Comparison of ENCODE assay signal across 26 mouse cellular contexts in the genomic region with DNA sequence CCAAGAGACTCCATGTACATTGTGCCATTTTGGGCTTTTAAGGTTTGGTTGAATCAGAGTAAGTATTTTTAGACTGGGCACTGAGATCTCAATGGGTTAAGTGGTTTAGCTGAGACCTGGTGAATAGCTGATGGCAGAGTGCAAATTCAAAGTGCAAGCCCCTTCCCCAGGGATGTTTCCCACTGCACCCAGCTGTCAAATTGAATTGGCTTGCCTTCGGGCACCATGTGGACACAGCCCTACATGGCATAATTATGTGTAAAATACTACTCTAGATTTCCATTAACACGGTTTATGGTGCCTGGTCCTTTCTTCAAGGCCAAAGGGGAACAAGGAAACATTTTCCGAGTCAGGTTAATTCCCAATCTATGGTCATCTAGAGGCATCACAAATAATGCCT. TPM values are rescaled to one million over a fixed set of nuclear protein-coding genes. Genes with fewer than 3 reads are reported as not detected.
A peak's percentile ranks its signal among the peaks of the same experiment; 100 is the strongest.
DNase-seq lines count a peak whose midpoint lies in the region; ATAC-seq and TF ChIP-seq lines count a peak whose summit lies in the region.
"Had no signal": no experiment of that assay in that cellular context is flagged by ENCODE, and none has a peak within 500 bp of the region (broad histone marks: within the 10 kb centered on the region; RNA-seq: fewer than 3 reads in every experiment).

No protein-coding gene starts in this region.

- H3K9me3 ChIP-seq in forebrain, embryonic 12.5 days, result no peaks in the 10 kb centered on the region
- no peaks in the 10 kb centered on the region for H3K9me3 ChIP-seq in forebrain, embryonic 16.5 days (ENCODE audit: control insufficient read depth, low read length)
- no peaks in the 10 kb centered on the region for H3K9me3 ChIP-seq in hindbrain, embryonic 16.5 days (ENCODE audit: control insufficient read depth, low read length)
- no peaks in the 10 kb centered on the region for H3K9me3 ChIP-seq in midbrain, embryonic 16.5 days (replicated peaks; ENCODE audit: control insufficient read depth, low read length, poor library complexity, severe bottlenecking)
- H3K9me3 ChIP-seq: embryonic facial prominence, embryonic 13.5 days; heart, embryonic 13.5 days; limb, embryonic 12.5 days; liver, embryonic 12.5 days; stomach, embryonic 15.5 days had no signal

- no peak overlapping the region for H3K27ac ChIP-seq in forebrain, embryonic 12.5 days
- H3K27ac ChIP-seq in forebrain, embryonic 16.5 days (ENCODE audit: low read length), result no peak overlapping the region
- no peak overlapping the region for H3K27ac ChIP-seq in hindbrain, embryonic 16.5 days (ENCODE audit: low read depth, low read length)
- H3K27ac ChIP-seq in midbrain, embryonic 16.5 days (ENCODE audit: low read length), result no peak overlapping the region
- H3K27ac ChIP-seq: embryonic facial prominence, embryonic 13.5 days; gastrocnemius, adult 2 months; heart, embryonic 13.5 days; left cerebral cortex, adult 2 months; limb, embryonic 12.5 days; liver, embryonic 12.5 days; stomach, embryonic 15.5 days had no signal

- no peak overlapping the region for H3K9ac ChIP-seq in forebrain, embryonic 12.5 days
- H3K9ac ChIP-seq in forebrain, embryonic 16.5 days (replicated peaks; ENCODE audit: low read depth, low read length), result no peak overlapping the region
- no peak overlapping the region for H3K9ac ChIP-seq in hindbrain, embryonic 16.5 days (ENCODE audit: low read depth, low read length)
- no peak overlapping the region for H3K9ac ChIP-seq in midbrain, embryonic 16.5 days (ENCODE audit: low read depth, low read length)
- H3K9ac ChIP-seq: embryonic facial prominence, embryonic 13.5 days; heart, embryonic 13.5 days; limb, embryonic 12.5 days; liver, embryonic 12.5 days; stomach, embryonic 15.5 days had no signal

- peak; percentile 31; the same call in 1 of the 2 replicates for ATAC-seq in forebrain, embryonic 12.5 days (ENCODE audit: low FRiP score)
- no peak for ATAC-seq in forebrain, embryonic 16.5 days
- ATAC-seq in hindbrain, embryonic 16.5 days, result 0 out of 2 replicates have a peak, but pooled peaks have one; percentile 22
- 0 out of 2 replicates have a peak, but pooled peaks have one; percentile 43 for ATAC-seq in midbrain, embryonic 16.5 days
- ATAC-seq: inflammation-experienced regulatory T-cells, adult 6 months; liver, embryonic 12.5 days had no signal

- H3K36me3 ChIP-seq in forebrain, embryonic 12.5 days (replicated peaks), result no peaks in the 10 kb centered on the region
- H3K36me3 ChIP-seq in forebrain, embryonic 16.5 days (ENCODE audit: control insufficient read depth, insufficient read depth), result no peaks in the 10 kb centered on the region
- no peaks in the 10 kb centered on the region for H3K36me3 ChIP-seq in hindbrain, embryonic 16.5 days (ENCODE audit: control insufficient read depth, insufficient read depth, low read length)
- no peaks in the 10 kb centered on the region for H3K36me3 ChIP-seq in midbrain, embryonic 16.5 days (ENCODE audit: control insufficient read depth, insufficient read depth, low read length)
- H3K36me3 ChIP-seq: embryonic facial prominence, embryonic 13.5 days; heart, embryonic 13.5 days; limb, embryonic 12.5 days; liver, embryonic 12.5 days; stomach, embryonic 15.5 days had no signal

- DNase-seq in brain, embryonic 14.5 days (ENCODE audit: low read depth), result peak; percentile 63
- DNase-seq in adrenal gland, postnatal 36 days, result no peak
- no peak for DNase-seq in right cerebral cortex, postnatal 10 days (ENCODE audit: low spot score in 2 of 2)
- DNase-seq: adrenal gland, postnatal 25 days; cerebellum, adult 2 months; gastrocnemius, adult 2 months; kidney, adult 2 months; kidney, postnatal 25 days; lung, adult 2 months; thymus, adult 18-20 months had no signal

- WGBS in forebrain, embryonic 12.5 days, result 79% methylated on average over 3 of the region's 3 CpGs
- 73% methylated on average over 3 of the region's 3 CpGs for WGBS in forebrain, embryonic 16.5 days
- WGBS in hindbrain, embryonic 16.5 days, result 25% methylated on average over 3 of the region's 3 CpGs
- 22% methylated on average over 3 of the region's 3 CpGs for WGBS in midbrain, embryonic 16.5 days

- no peak overlapping the region for H3K4me2 ChIP-seq in forebrain, embryonic 12.5 days
- H3K4me2 ChIP-seq in forebrain, embryonic 16.5 days (ENCODE audit: low read length), result no peak overlapping the region
- H3K4me2 ChIP-seq in hindbrain, embryonic 16.5 days (ENCODE audit: low read length), result no peak overlapping the region
- H3K4me2 ChIP-seq in midbrain, embryonic 16.5 days (ENCODE audit: low read length), result no peak overlapping the region
- H3K4me2 ChIP-seq: embryonic facial prominence, embryonic 13.5 days; heart, embryonic 13.5 days; limb, embryonic 12.5 days; liver, embryonic 12.5 days; stomach, embryonic 15.5 days had no signal

- no peak for TF ChIP-seq POLR2A in brain, embryonic 14.5 days (IDR thresholded peaks at IDR 0.05; ENCODE audit: borderline replicate concordance, extremely low read depth, insufficient read depth, insufficient read length, poor library complexity, severe bottlenecking)

- H3K27me3 ChIP-seq in forebrain, embryonic 12.5 days, result no peaks in the 10 kb centered on the region
- no peaks in the 10 kb centered on the region for H3K27me3 ChIP-seq in forebrain, embryonic 16.5 days (replicated peaks; ENCODE audit: control insufficient read depth, insufficient read depth, low read length)
- H3K27me3 ChIP-seq in hindbrain, embryonic 16.5 days (replicated peaks; ENCODE audit: control insufficient read depth, insufficient read depth, low read length), result no peaks in the 10 kb centered on the region
- H3K27me3 ChIP-seq in midbrain, embryonic 16.5 days (ENCODE audit: control insufficient read depth, insufficient read depth, low read depth, low read length), result no peaks in the 10 kb centered on the region
- H3K27me3 ChIP-seq: embryonic facial prominence, embryonic 13.5 days; heart, embryonic 13.5 days; limb, embryonic 12.5 days; liver, embryonic 12.5 days; stomach, embryonic 15.5 days had no signal

- TF ChIP-seq CTCF in brain, embryonic 14.5 days (IDR thresholded peaks at IDR 0.05; ENCODE audit: borderline replicate concordance, extremely low read depth, insufficient read depth, insufficient read length), result no peak

- no peak overlapping the region for H3K4me3 ChIP-seq in forebrain, embryonic 12.5 days (replicated peaks)
- no peak overlapping the region for H3K4me3 ChIP-seq in forebrain, embryonic 16.5 days (replicated peaks; ENCODE audit: low read length)
- no peak overlapping the region for H3K4me3 ChIP-seq in hindbrain, embryonic 16.5 days (ENCODE audit: low read length)
- H3K4me3 ChIP-seq in midbrain, embryonic 16.5 days (ENCODE audit: low read depth, low read length), result no peak overlapping the region
- H3K4me3 ChIP-seq: embryonic facial prominence, embryonic 13.5 days; gastrocnemius, adult 2 months; heart, embryonic 13.5 days; left cerebral cortex, adult 2 months; limb, embryonic 12.5 days; liver, embryonic 12.5 days; stomach, embryonic 15.5 days had no signal

- no peaks in the 10 kb centered on the region for H3K4me1 ChIP-seq in forebrain, embryonic 12.5 days
- peaks cover 6% of the 10 kb centered on the region; the same call in 1 of the 2 replicates for H3K4me1 ChIP-seq in forebrain, embryonic 16.5 days (replicated peaks; ENCODE audit: control insufficient read depth, insufficient read depth, low read length)
- H3K4me1 ChIP-seq in hindbrain, embryonic 16.5 days (ENCODE audit: control insufficient read depth, insufficient read depth, low read depth, low read length), result no peaks in the 10 kb centered on the region
- no peaks in the 10 kb centered on the region for H3K4me1 ChIP-seq in midbrain, embryonic 16.5 days (ENCODE audit: control insufficient read depth, insufficient read depth, low read length)
- H3K4me1 ChIP-seq: embryonic facial prominence, embryonic 13.5 days; heart, embryonic 13.5 days; limb, embryonic 12.5 days; liver, embryonic 12.5 days; stomach, embryonic 15.5 days had no signal

RNA-seq across cellular contexts. Expression of a gene that starts 3.8 kb away (rescaled TPM):
- polyA plus RNA-seq in forebrain, embryonic 12.5 days (2016; fragmentation: Nextera tagmentation; extraction: Ambion mirVana), result 0.09 TPM in 1 of 2 replicates, not detected in the other
- polyA plus RNA-seq in forebrain, embryonic 16.5 days (2015; fragmentation: Nextera tagmentation; extraction: Ambion mirVana), result 0.24 and 0.25 TPM in 2 replicates
- 1.6 and 3.2 TPM in 2 replicates for polyA plus RNA-seq in brain, embryonic 14.5 days (2012; rRNA removed)
- polyA plus RNA-seq in hindbrain, embryonic 16.5 days (2015; fragmentation: Nextera tagmentation; extraction: Ambion mirVana), result 10.9 and 13.8 TPM in 2 replicates
- polyA plus RNA-seq in midbrain, embryonic 16.5 days (2015; fragmentation: Nextera tagmentation; extraction: Ambion mirVana), result 8.6 and 10.2 TPM in 2 replicates
- under 1 TPM in 1 of 2 experiments, not detected in 1; 0.10 TPM for total RNA-seq in adrenal gland, postnatal 36 days (2021)
- total RNA-seq: adrenal gland, postnatal 25 days; common myeloid progenitor, adult 5-6 weeks; gastrocnemius, adult 2 months; granulocyte monocyte progenitor cell, adult 5-6 weeks; heart, postnatal 25 days; megakaryocyte-erythroid progenitor cell, adult 5-6 weeks had no signal
- polyA plus RNA-seq: heart, embryonic 13.5 days; inflammation-experienced regulatory T-cells, adult 6 months; kidney, adult 2 months; limb, embryonic 12.5 days; liver, embryonic 12.5 days; lung, adult 2 months; urinary bladder, adult 2 months had no signal
